Mouse (Mus musculus) right cerebral cortex, postnatal 14 days (tissue): Measurements from ENCODE around the gene Strip2.

Source experiments
- DNase-seq: peaks from one replicate; pipeline ENCODE4 v3.0.0; 2022

Strip2 gene

GRCm38 (mm10) chr6:29930665-29931064 lies 13.9 kb downstream of the Strip2 start:
- peak; percentile 18 for DNase-seq

DNA sequence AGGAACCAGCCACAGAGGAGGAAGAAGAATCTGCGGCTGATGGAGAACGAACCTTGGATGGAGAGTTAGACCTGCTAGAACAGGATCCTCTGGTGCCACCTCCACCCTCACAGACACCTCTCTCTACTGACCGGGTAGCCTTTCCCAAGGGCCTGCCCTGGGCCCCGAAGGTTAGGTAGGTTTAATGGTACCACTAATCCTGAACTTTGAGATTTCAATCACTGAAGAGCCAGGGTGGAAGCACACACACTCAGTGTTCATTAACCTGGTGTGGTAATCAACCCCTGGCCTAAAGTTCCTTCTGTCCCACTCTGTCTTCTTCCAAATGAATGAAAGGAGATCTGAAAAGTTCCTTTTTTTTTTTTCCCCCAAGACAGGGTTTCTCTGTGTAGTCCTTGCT lies 14.4 kb downstream of the Strip2 start:
- DNase-seq: no peak

DNA sequence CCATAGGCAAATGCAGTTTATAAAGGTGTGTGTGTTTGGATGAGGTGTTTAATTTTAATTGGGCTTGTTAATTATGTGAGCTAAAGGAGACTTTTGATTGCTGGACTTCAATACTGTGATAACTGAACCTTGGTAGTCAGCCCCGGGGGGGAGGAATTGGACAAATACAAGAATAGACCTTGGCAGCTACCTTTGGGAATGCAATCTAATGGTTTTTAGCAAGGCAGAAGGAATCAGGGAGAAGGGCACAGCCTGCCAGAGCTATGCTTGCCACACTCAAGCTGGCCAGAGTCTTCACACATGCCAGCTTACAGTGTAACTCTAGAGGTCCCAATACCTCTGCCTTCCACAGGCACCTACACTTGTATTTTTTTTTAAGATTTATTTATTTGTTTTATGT lies 18.9 kb downstream of the Strip2 start:
- DNase-seq: no peak

GRCm38 (mm10) chr6:29940428-29940827 lies 23.6 kb downstream of the Strip2 start:
- DNase-seq: no peak

- no peak for DNase-seq
These were observed 24.2 kb downstream of the Strip2 start for GRCm38 (mm10) chr6:29941036-29941435.

- no peak for DNase-seq
These were observed 27.7 kb downstream of the Strip2 start for GRCm38 (mm10) chr6:29944465-29944864.

DNA sequence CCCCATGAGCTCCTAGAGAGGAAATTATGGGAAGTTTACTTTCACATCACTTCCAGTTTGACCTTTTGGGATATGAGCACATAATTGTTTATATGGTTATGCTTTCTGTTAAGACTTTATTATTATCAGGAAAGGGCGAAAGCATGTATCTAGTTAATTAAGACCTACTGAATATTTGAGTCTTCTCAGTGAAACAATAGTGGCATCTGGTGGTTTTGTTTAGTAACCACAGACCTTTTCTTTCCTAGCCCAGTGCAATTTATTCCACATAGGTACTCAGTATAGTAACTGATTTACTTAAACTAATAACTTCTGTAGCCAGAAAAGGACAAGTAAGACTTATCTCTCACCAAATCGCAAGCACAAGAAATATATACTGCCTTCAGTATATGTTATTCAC lies 29.8 kb downstream of the Strip2 start:
- no peak for DNase-seq

GRCm38 (mm10) chr6:29947823-29948222 lies 31.0 kb downstream of the Strip2 start:
- DNase-seq: no peak

DNA sequence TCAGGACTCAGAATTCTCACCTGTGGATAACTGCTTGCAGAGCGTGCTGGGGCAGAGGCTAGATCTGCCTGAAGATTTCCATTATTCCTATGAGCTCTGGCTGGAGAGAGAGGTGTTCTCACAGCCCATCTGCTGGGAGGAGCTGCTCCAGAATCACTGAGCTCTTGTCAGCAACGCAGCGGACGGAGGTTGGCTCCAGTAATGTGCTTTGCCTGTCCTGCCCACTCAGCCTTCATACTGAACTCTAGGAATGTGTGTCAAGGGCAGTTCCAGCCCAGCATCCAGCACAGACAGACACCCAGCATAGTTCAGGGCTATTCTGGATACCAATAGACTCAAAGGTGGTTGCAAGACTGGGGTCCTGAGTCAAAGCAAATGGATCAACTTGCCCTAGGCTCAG lies 39.9 kb downstream of the Strip2 start:
- no peak for DNase-seq

DNA sequence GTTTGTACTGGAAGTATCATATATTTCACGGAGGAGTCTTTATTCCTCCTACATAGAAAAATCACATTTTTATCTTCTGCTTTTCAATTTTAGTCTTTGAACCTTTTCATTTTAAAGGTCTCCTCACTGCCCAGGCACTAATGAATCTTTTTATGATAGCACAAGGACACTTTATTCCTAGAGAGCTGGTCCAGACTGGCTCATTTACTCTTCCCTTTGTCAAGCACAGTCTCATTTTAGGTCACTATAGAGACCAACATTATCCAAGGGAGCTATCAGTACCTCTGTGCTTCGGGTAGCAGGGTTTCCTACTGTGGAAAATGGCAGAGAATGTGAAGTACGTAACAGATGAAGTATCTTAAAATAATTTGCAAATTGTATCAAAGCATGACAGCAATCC lies 41.9 kb downstream of the Strip2 start:
- no peak for DNase-seq

DNA sequence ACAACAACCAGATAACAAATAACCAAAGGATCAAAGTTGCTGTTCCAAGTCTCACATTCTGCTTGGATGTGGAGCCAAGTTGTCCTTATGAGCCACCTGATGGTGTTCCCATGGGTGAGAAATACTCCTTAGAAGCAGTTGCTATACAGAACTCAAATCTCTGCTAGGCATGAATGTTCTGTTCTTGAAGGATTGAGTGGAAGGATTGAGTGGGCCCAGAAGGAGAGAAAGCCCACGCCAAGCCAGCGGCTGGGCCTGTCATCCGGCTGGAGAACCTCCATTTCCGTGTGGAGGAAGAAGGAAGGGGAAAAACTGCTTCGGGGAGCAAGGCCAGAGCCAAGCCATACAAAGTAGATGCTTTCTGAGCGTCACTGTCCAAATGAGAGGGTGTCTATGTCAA lies 44.3 kb downstream of the Strip2 start:
- DNase-seq: peak; percentile 16

DNA sequence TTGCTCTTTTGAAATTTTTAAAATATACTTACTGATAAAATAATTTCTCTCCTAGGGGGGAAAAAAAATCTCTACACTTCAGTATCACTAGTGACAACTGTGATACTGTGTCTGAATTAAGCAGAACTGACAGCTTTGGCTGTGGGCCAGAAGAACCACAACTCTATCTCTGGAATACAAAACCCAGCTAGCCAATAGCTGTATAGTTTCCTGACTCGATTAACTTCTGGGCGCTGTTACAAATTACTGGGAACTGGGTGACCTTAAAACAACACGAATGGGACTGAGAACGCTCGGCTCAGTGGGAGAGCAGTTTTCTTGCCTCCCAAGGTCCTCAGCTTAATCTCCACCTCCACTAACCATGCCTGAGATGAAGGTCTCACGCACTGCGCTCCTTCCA lies 51.1 kb downstream of the Strip2 start:
- DNase-seq: no peak

DNA sequence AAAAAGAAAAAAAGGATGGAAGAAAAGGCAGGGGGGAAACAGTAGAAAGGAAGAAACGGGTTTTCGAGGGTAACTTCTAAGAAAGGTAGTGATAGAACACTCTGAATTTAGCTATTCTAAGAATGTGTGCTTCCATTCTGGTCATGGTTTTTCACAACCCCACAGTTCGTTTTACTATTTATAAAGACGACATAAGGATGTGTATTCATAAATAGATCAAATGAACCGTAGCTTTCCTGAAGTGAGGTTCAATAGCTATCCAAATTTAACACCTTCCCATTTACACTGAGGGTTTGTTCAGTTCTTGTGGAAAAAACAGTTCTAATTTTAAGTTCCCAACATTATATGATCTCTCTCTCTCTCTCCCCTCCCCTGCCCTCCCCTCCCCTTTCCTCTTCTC lies 56.5 kb downstream of the Strip2 start:
- no peak for DNase-seq

- no peak for DNase-seq
These were observed 58.0 kb downstream of the Strip2 start for GRCm38 (mm10) chr6:29974836-29975235.

DNA sequence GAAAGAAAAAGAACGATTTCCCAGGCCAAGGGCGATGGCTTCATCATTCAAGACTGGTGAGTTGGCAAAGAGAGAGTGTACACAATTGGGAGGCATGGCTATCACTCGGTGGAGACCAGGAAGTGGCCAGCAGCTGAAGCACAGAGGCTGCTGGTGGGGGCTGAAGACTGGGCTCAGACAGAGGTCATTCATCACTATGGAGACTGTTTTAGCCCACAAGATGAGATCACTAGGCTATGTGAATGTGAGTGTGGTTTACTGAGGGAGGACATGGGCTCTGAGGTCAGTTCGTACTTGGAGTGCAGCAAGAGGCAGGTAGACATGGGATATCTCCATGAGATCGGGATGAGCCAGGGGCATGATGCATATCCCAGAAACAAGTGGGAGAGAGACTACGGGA lies 63.6 kb downstream of the Strip2 start:
- DNase-seq: no peak

DNA sequence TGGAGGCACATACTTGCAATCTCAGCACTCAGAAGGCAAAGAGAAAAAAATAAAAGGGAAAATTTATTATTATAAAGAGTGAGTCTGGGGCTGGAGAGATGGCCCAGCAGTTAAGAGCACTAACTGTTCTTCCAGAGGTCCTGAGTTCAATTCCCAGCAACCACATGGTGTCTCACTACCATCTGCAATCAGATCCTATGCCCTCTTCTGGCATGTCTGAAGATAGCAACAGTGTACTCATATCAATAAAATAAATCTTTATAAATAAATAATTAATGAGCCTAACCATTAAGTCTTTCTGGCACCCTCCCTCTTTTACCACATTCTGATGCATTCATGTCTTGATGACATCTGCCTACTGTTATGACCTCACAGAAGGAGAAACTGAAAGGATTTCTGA lies 65.0 kb downstream of the Strip2 start:
- no peak for DNase-seq

DNA sequence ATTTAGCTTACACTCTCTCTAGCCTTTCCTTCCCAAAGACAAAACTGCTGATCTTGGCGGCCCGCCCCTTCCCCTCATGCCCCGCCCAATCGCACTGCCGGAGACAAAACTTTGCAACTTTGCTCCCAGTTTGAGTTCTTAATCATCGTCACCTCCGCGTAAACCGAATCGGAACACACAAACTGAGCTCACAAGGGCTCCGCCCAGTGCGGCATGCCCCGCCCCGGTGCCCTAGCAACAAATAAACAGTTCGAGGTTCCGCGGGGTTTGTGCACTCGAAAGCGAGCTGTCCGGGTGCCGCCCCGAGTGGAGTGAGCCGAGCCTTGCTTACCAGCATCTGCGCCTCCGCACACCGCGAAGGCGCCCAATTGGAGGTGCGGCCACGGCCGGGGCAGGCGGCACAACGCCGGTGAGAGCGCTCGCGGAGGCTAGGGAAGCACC lies 68.3 kb downstream of the Strip2 start:
- DNase-seq: peak; percentile 58

- no peak for DNase-seq
These were observed 68.7 kb downstream of the Strip2 start for GRCm38 (mm10) chr6:29985504-29985903.

GRCm38 (mm10) chr6:29985986-29986385 lies 69.2 kb downstream of the Strip2 start:
- no peak for DNase-seq

- DNase-seq: no peak
These were observed 70.4 kb downstream of the Strip2 start for GRCm38 (mm10) chr6:29987246-29987645.

- no peak for DNase-seq
These were observed 81.3 kb downstream of the Strip2 start for GRCm38 (mm10) chr6:29998140-29998539.

DNA sequence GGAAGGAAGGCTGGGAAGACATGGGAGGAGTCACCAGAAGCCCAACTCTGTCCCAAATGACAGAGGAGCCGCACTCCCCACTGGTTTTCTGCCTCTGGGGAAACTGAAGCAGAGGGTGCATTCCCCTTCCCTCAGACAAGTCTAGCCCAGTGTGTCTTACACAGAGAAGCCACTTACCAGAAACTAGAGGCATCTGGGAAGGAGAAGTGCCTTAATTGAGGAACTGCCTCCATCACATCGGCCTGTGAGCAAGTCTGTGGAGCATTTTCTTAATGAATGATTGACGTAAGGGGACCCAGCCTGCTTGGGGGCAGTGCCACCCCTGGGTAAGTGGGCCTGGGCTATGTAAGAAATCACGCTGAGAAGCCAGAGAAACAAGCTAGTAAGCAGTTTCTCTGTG lies 82.0 kb downstream of the Strip2 start:
- no peak for DNase-seq

DNA sequence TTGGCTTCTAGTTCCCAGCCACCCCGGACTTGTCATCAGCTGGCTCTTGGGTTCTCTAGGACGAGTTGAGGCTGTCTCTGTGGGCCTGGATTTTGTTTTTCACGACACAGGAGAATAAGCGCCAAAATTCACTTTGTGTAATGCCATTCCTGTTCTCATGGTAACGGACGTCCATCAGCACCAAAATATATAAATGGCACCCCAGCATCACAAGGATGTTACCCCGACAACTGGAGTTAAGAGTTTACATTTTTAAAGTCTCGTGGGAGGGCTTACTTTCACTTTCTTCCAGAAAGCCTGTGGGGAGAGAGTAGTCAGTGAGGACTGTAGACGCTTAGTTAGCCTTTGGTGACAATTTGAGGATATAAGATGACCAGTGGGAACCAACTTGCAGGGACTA lies 85.8 kb downstream of the Strip2 start:
- no peak for DNase-seq

DNA sequence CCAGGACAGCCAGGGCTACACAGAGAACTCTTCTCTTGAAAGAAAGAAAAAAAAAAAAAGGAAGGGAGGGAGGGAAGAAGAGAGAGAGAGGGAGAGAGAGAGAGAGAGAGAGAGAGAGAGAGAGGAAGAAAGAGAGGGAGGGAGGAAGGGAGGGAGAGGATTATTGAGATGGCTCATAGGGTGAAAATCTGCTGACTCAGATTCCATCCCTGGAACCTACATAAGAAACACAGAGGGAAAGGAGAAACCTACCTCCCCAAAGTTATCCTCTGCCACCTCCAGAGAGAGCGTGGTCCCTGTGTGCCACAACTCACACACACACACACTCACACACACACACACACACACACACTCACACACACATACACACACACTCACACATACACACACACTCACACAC lies 89.0 kb downstream of the Strip2 start:
- DNase-seq: no peak

- DNase-seq: no peak
These were observed 92.4 kb downstream of the Strip2 start for GRCm38 (mm10) chr6:30009204-30009603.
